Mouse (Mus musculus) small intestine, adult 2 months (tissue): ENCODE measurements at regions not wholly inside any gene's neighbourhood (a gene's known extent, or its start where the extent isn't known, plus 50 kb on each side); places are given as distances from the start of the nearest gene placed in this dataset.
"Not testable (repeated sequence)": the region's sequence is repeated elsewhere in the genome, so short reads cannot be mapped to it uniquely, and the experiment has no call there.

Source experiments
- CTCF ChIP-seq: fragments of 200-500 bp; IDR thresholded peaks from 2 replicates; pipeline ENCODE4 v1.5.1; 2012; ENCODE audit warnings: low read depth, mild to moderate bottlenecking, control low read depth, inconsistent platforms, low read length, moderate library complexity, mixed read lengths; ENCODE audit not compliant: insufficient replicate concordance, insufficient read length; ENCODE audit errors: extremely low read depth
- POLR2A ChIP-seq: fragments of 200-500 bp; IDR thresholded peaks from 2 replicates; pipeline ENCODE4 v1.6.1; 2012; ENCODE audit warnings: low read depth, mild to moderate bottlenecking, control low read depth, inconsistent platforms, low read length, moderate library complexity

DNA sequence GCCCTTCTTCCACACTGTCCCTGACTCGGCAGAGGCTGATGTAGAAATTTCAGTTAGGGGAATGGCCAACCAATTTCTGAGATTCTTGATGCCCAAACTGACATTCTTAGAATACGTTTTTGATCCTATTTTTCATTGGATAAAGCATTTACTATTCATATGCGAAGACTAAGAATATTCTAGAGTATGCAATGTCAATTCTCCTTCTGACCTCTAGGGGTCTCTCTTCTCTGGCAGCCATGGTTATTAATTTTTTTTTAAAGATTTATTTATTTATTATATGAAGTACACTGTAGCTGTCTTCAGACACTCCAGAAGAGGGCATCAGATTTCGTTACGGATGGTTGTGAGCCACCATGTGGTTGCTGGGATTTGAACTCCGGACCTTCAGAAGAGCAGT lies 152.9 kb downstream of the Nucb2 start:
- not testable (repeated sequence) for TF ChIP-seq POLR2A, CTCF
